Mouse (Mus musculus) limb, embryonic 14.5 days (tissue): Measurements from ENCODE around the gene Trp53. TPM values are rescaled to one million over a fixed set of nuclear protein-coding genes. Genes with fewer than 3 reads are reported as not detected.

ENCODE experiments used
- ATAC-seq: fragments of 200-750 bp; cut with Nextera tagmentation; 2 replicates; pipeline ENCODE4 v1.8.0; 2017; ENCODE audit warnings: low read depth, moderate number of reproducible peaks, moderate TSS enrichment; ENCODE audit not compliant: low FRiP score
- DNase-seq: peaks from one replicate; pipeline ENCODE4 v3.0.0-alpha.2; 2015; ENCODE audit warnings: low spot score
- H3K27ac ChIP-seq: fragments of 300-500 bp; sonication (generic); replicated peaks from 2 replicates; pipeline ENCODE4 v1.5.1; 2014; ENCODE audit warnings: low read depth, mild to moderate bottlenecking, low read length, moderate library complexity, mixed read lengths
- H3K27me3 ChIP-seq: fragments of 300-500 bp; sonication (generic); 2 replicates; pipeline ENCODE4 v1.6.1; 2014; ENCODE audit warnings: low read length, mixed read lengths; ENCODE audit not compliant: control insufficient read depth, insufficient read depth
- H3K36me3 ChIP-seq: fragments of 300-500 bp; sonication (generic); 2 replicates; pipeline ENCODE4 v1.6.1; 2014; ENCODE audit warnings: mild to moderate bottlenecking, low read length, moderate library complexity, mixed read lengths; ENCODE audit not compliant: control insufficient read depth, insufficient read depth
- H3K4me1 ChIP-seq: fragments of 300-500 bp; sonication (generic); 2 replicates; pipeline ENCODE4 v1.6.1; 2014; ENCODE audit warnings: antibody characterized with exemption, low read length, mixed read lengths; ENCODE audit not compliant: control insufficient read depth, insufficient read depth
- H3K4me2 ChIP-seq: fragments of 300-500 bp; sonication (generic); replicated peaks from 2 replicates; pipeline ENCODE4 v1.6.1; 2014; ENCODE audit warnings: low read depth, mild to moderate bottlenecking, low read length, moderate library complexity; ENCODE audit not compliant: severe bottlenecking
- H3K4me3 ChIP-seq: fragments of 300-500 bp; sonication (generic); replicated peaks from 2 replicates; pipeline ENCODE4 v1.5.1; 2014; ENCODE audit warnings: low read length
- H3K9ac ChIP-seq: fragments of 300-500 bp; sonication (generic); 2 replicates; pipeline ENCODE4 v1.6.1; 2014; ENCODE audit warnings: mild to moderate bottlenecking, low read depth, low read length, moderate library complexity; ENCODE audit not compliant: severe bottlenecking
- H3K9me3 ChIP-seq: fragments of 300-500 bp; sonication (generic); 2 replicates; pipeline ENCODE4 v1.6.1; 2016; ENCODE audit warnings: low read length; ENCODE audit not compliant: control insufficient read depth
- POLR2A ChIP-seq: fragments of 200-500 bp; IDR thresholded peaks from 2 replicates; pipeline ENCODE4 v1.8.0; 2012; ENCODE audit warnings: inconsistent platforms, mild to moderate bottlenecking, moderate library complexity, borderline replicate concordance; ENCODE audit not compliant: insufficient read depth, insufficient read length; ENCODE audit errors: extremely low read depth
- WGBS: fragments of 180-500 bp; shearing (Covaris S2); extraction: QIAGEN DNeasy Blood & Tissue Kit; methylation state at CpG from one replicate; pipeline ENCODE4 v1.1.7; 2014; 5-methylcytosine and 5-hydroxymethylcytosine counted together
- polyA plus RNA-seq, 2 experiments: library from polyadenylated mRNA; depleted of rRNA in 1 of 2; stranded (reverse) in 1 of 2; unstranded in 1 of 2; fragments of >200 nt; fragmentation: Nextera tagmentation in 1 of 2; extraction: Ambion mirVana in 1 of 2; gene quantifications; 2 replicates each; pipeline versions ENCODE4 v1.2.1 to v1.2.3; 2012 to 2014

Trp53 gene
- polyA plus RNA-seq, 2 experiments, result 138 to 173 TPM

DNA sequence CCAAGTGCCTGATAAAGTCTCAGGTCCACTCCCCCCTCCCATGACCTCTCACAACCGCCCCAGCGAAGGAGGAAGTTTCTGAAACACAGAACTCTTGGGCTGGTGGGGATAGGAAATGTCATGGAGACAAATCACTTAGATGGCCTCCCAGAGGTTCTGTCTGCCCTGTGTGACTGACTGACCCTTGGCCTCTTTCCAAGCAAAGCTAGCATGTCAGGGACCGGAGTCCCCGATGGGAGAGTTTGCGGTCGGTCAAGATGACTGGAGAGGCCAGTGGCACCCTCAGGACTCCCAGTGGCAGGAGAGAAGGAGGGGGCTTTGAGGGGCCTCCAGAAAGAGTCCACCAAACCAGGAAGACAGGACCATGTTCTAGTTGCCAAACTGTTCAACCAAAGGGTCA lies 21.4 kb upstream of the Trp53 start:
- H3K36me3 ChIP-seq, result peaks cover 43% of the 10 kb centered on the region
- peaks cover 42% of the 10 kb centered on the region for H3K4me1 ChIP-seq
- peak overlapping the region; percentile 90 for H3K4me2 ChIP-seq
- H3K27me3 ChIP-seq, result no peaks in the 10 kb centered on the region
- DNase-seq (no peak), ATAC-seq (no peak)
- H3K4me3 ChIP-seq, result peak overlapping the region; percentile 67
- peak overlapping the region; percentile 76; the same call in 1 of the 2 replicates for H3K9ac ChIP-seq
- no peaks in the 10 kb centered on the region for H3K9me3 ChIP-seq
- 29% methylated on average over 6 of the region's 6 CpGs for WGBS
- no peak overlapping the region for H3K27ac ChIP-seq
- TF ChIP-seq POLR2A, result no peak

DNA sequence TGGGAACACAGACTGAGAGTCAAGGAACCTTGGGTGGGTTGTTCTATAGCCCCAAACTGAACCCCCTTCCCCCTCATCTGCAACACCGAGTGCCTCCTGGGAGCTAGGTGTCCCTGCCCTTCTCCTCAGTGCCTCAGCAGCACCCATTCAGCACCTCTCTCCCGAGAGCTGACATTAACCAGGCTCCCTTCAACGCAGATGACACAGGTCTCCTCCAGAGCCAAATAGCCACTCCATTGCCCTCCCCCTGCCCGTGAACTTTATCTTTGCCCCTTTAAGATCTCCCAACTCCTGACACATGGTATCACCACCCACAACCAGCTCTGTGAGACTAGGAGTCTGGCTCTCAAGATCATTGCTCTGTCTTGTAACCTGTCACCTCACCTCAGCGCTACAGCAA lies 21.0 kb upstream of the Trp53 start:
- Histone ChIP-seq H3K4me3 (peak overlapping the region; percentile 67), H3K4me1 (peaks cover 42% of the 10 kb centered on the region), H3K9me3 (no peaks in the 10 kb centered on the region), H3K27ac (peak overlapping the region; percentile 83), H3K9ac (peak overlapping the region; percentile 76), H3K36me3 (peaks cover 46% of the 10 kb centered on the region), H3K27me3 (no peaks in the 10 kb centered on the region), H3K4me2 (peak overlapping the region; percentile 90)
- 4% methylated on average over 5 of the region's 5 CpGs for WGBS
- DNase-seq (no peak), ATAC-seq (no peak)
- no peak for TF ChIP-seq POLR2A

DNA sequence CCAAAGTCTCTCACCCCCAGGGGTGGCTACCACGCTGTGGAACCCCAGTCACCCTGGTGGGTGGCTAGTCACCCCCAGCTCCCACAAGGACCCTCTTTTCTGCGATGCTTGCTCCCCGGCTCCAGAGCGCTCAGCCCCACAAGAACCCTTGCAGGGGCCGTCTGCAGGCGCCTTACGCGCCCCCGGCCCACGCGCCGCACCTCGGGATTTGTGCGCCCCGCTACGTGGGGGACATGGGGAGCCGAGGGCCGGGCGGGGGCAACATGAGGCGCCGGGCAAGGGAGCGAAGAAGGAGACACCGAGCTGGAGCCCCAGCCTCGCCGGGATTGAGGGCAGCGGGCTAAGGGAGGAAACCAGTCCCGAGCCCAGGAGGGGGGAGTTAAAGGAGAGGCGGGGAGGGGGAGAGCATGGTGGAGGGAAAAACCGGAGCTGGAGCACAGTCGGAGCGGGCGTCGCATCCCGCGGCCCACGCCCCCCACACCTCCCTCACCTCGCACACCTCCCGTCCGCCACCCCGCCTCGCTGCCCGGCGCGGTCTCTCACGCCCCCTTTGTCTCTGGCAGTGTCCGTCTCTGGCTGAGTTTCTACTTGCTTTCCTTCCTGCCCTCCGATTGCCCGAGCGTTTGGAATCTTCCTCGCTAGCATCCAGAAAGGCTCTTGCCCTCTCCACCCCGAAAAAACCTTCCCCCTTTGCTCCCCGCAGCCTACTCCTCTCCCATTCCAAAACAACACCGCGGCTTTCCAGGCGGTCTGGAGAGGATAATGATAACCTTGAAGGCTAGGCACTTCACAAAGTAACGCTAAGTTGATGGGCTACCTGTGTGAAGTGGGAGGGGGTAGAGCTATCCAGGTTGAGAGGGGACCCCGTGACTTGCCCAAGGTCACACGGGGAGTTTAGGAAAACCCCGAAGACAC lies 20.1 kb upstream of the Trp53 start, which contains the start of gene Efnb3:
Gene Efnb3 (minus strand): TSS at position 355 of the 915 bp plus-strand sequence.
- under 1% methylated on average over 41 of the region's 59 CpGs for whole genome bisulfite sequencing
- H3K9me3 ChIP-seq, result no peaks in the 10 kb centered on the region
- peak within 1 kb of the TSS; percentile 76 for H3K9ac ChIP-seq
- H3K4me1 ChIP-seq, result peaks cover 42% of the 10 kb centered on the region
- peak within 1 kb of the TSS; percentile 67 for H3K4me3 ChIP-seq
- H3K4me2 ChIP-seq, result peak within 1 kb of the TSS; percentile 90
- peak; percentile 68; the same call in 1 of the 2 replicates for TF ChIP-seq POLR2A
- DNase-seq (peak; percentile 77), ATAC-seq (peak; percentile 83)
- H3K27me3 ChIP-seq, result no peaks in the 10 kb centered on the region
- H3K27ac ChIP-seq, result peak within 1 kb of the TSS; percentile 83
- peaks cover 46% of the 10 kb centered on the region for H3K36me3 ChIP-seq

GRCm38 (mm10) chr11:69560896-69561854 lies 19.0 kb upstream of the Trp53 start:
- Histone ChIP-seq H3K36me3 (peaks cover 41% of the 10 kb centered on the region), H3K9me3 (no peaks in the 10 kb centered on the region), H3K4me1 (peaks cover 42% of the 10 kb centered on the region), H3K4me2 (peak overlapping the region; percentile 90), H3K27ac (peak overlapping the region; percentile 83), H3K9ac (0 out of 2 replicates have a peak overlapping the region, but pooled peaks have one; percentile 76), H3K27me3 (no peaks in the 10 kb centered on the region), H3K4me3 (peak overlapping the region; percentile 67)
- 0 out of 2 replicates have a peak, but pooled peaks have one; percentile 39 for ATAC-seq
- DNase-seq, result peak; percentile 63
- WGBS, result 16% methylated on average over 16 of the region's 16 CpGs
- no peak for TF ChIP-seq POLR2A

DNA sequence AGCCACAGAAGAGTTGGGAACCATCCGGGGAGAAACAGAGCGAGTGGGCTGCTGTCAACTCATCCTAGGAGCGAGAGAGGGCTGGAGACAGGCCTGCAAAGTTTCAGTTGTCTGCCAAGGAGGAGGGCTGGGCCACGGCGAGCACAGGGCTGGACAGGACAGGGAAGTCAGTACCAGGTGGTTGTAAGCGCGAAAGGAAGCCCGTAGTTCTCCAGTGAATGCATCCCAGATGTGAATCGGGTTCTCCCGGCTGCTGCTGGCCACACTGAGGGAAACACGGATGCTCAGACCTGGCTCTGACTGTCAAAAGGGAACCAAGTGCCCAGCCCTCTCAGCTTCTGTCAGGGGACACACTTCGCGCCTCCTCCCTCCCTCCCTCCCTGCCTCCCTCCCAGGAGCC lies 16.8 kb upstream of the Trp53 start:
- WGBS, result 43% methylated on average over 13 of the region's 13 CpGs
- Histone ChIP-seq H3K4me2 (no peak overlapping the region), H3K27ac (peak overlapping the region; percentile 20; the same call in 1 of the 2 replicates), H3K4me1 (peaks cover 30% of the 10 kb centered on the region), H3K36me3 (peaks cover 46% of the 10 kb centered on the region), H3K4me3 (no peak overlapping the region), H3K9me3 (no peaks in the 10 kb centered on the region), H3K27me3 (no peaks in the 10 kb centered on the region), H3K9ac (no peak overlapping the region)
- DNase-seq (no peak), ATAC-seq (no peak)
- TF ChIP-seq POLR2A, result no peak
